Mouse (Mus musculus) megakaryocyte-erythroid progenitor cell, adult 5-6 weeks (primary cell): ENCODE measurements around the gene Camta1. TPM values are rescaled to one million over a fixed set of nuclear protein-coding genes. Genes with fewer than 3 reads are reported as not detected.

Experiments
- ATAC-seq: replicated peaks from 2 replicates; pipeline ENCODE4 v1.8.0; 2016; ENCODE audit warnings: mild to moderate bottlenecking, inconsistent platforms; ENCODE audit not compliant: severe bottlenecking, poor library complexity, low FRiP score, low TSS enrichment
- total RNA-seq, 2 experiments: library from RNA; stranded (forward) in 1 of 2; stranded (reverse) in 1 of 2; fragments of 200-1000, 215-1000 nt in 1 of 2; fragments of >200 nt in 1 of 2; fragmentation: Nextera tagmentation in 1 of 2; gene quantifications; 2 replicates each; pipeline ENCODE4 v1.2.3; 2014 to 2017

The Camta1 gene
- total RNA-seq, 2 experiments from 2014 or later: 52.1 to 68.4 TPM

DNA sequence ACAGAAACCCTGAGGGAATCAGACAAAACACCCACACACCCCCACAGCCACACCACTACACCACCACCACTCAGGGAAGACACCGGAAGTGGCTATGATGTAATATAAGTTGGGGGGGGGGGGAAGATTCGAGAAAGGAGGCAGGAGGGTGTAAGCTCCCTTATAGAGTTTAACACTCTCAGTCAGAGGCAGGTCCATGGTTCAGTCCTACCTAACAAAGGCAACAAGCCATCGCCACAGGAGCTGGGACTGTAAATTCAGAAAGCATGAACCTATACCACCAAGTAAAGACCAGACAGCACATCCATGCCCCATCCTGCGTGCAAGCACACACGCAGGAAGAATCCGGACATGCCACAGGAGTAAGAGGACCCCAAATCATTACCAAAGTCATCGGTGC lies 772.4 kb downstream of the Camta1 start, which contains the start of gene Gm13090:
TSS of gene Gm13090 (plus strand) at position 301 of the 400 bp plus-strand sequence.
- ATAC-seq: no peak

DNA sequence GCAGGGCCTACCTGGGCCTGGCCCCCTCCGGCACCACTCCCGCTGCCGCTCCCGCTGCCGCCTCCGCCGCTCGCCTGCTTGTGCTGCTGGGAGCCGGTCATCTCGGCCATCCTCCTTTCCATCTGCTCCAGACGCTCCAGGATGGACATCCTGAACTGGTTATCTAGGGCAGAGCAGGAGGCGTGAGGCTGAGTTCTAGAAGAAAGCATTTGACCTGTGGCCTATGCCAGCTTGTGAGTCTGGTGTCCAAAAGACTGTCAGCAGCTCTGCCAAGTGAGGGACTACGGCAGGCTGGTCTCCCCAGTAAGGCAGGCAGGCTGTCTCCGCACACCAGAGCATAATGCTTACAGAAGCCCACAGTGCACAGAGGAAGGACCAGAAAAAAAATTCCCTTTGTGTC lies 772.9 kb downstream of the Camta1 start:
- ATAC-seq: no peak

GRCm38 (mm10) chr4:151087358-151087757 lies 774.3 kb downstream of the Camta1 start:
- ATAC-seq: no peak

DNA sequence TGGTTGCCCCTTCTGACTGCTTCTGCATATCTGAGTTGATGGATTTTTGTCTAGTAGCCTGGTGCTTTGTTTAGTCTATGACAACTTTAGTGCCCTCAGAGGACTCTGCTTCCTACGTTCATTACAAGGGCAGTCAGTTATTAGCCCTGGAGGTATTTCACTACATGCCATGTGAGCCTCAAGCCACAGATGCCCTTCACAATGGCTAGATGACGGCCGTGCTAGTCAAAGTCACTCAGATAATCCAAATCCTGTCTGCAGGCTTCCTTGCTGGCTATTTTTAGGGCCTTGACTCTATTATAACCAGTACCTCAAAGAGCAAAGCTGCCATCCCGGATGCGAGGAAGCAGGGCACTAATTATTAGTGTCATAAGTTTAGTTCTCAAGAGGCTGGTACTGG lies 778.6 kb downstream of the Camta1 start:
- ATAC-seq: no peak

- no peak for ATAC-seq
Observed at GRCm38 (mm10) chr4:151081977-151082376, 779.7 kb downstream of the Camta1 start.

DNA sequence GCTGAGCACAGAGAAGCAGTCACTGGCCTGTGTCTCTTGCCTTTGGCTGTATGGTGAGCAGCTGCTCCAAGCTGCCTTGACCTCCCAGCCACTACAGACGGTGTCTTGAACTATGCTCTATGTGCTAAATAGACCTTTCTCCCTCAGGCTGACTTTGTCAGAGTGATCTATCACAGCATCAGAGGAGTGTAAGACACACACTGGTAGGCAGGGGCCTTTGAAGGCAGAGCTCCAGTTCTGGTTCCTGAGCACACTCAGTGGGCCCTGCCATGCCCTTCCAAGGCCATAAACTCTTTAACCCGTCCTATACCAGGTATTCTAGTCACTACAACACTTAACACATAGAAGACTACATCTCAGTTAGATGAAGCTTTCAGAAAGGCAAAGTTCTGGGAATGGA lies 780.3 kb downstream of the Camta1 start:
- ATAC-seq: no peak

DNA sequence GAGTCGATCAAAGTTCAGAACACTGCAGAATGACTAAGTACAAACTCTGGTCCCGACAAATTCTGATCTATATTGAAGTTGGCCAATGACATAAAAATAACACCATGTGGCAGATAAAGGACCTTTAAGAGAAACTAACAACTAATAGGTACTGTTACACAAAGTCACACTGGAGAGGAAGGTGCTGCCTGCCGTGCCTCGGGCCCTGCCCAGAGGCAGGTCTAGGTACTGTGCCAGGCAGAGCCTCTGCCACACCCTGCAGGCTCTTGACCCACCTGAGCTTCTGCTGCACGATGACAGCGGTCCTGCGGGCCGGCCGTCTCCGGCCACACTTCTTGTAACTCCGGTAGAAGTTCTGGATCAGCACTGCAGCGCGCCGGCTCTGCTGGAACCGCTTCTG lies 786.9 kb downstream of the Camta1 start:
- no peak for ATAC-seq

GRCm38 (mm10) chr4:151073108-151073744 lies 788.5 kb downstream of the Camta1 start:
- peak; percentile 71 for ATAC-seq

DNA sequence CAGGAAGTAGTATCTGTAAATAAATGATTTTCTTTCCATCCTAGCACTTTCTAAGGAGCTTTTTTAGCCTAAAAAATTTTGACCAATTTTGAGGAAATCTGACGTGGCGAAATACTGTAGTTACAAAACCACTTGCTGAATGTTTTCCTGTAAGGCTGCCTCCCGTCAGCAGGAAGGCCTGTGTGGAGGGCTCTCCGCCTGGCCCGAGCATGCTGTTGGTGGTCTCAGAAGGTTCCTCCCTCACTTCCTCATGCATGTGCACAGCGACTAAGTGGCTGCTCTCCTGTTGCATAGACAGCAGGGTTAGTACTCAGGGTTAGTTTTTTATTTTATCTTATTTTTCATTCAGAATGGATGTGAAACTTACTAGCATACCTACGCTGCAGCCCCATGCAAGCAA lies 790.7 kb downstream of the Camta1 start:
- no peak for ATAC-seq

DNA sequence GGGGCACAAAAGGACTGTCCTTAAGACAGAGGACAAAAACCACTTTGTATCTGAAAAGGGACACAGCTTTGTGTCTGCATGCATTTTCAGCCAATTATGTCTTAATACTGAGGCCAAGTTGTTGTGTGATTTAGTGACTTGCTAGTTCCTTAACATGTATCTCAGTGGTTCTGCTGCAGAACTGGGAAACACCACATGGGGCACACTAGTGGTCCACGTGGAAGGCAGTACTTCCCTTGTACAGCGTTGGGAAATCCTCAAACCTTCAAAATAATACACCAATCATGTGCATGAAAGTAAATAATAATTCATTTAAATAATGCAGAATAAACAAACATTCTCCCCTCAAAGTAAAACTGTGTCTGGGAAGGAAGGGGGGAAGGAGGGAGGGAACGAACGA lies 792.9 kb downstream of the Camta1 start:
- peak; percentile 66; the same call in 1 of the 2 replicates for ATAC-seq

DNA sequence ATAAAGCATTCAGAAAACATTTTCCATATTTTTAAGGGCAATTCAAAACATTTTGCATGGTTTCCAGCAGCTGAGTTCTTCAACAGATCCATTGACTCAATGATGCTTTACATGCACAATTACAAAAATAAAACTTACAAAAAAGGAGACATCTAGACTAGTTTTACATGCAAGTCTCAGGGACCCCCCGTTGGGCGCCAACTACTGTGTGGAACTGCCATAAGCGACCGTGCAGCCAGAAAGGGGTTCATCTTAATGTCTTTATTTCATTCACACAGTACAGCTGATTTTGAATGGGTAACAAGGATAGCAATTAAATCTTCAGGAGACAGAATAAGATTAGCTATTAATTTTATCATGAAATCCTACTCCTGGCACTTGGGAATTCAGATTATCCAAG lies 802.1 kb downstream of the Camta1 start:
- ATAC-seq: no peak

DNA sequence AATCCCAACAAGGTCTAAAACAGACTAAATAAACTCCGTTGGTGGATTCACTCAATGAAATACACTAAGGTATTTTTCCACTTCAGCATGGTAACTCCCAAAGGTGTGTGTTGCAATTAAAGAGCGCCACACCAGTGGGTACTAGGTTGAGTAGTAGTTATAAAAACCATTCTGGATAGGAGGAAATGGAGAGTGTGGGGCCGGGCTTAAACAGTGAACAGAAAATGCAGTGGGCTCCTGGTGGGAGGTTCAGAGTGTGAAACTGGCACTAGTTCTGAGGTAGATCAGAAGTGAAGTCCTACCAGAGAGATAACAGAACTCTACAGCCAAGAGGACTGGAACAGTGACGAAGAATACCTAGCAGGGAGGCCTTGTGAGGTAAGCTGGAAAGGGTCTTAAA lies 803.0 kb downstream of the Camta1 start:
- no peak for ATAC-seq

GRCm38 (mm10) chr4:151057347-151058321 lies 804.0 kb downstream of the Camta1 start, which contains the start of gene Vamp3:
Gene Vamp3, minus strand, starts transcription at chr4:151057963.
- ATAC-seq: peak; percentile 97

DNA sequence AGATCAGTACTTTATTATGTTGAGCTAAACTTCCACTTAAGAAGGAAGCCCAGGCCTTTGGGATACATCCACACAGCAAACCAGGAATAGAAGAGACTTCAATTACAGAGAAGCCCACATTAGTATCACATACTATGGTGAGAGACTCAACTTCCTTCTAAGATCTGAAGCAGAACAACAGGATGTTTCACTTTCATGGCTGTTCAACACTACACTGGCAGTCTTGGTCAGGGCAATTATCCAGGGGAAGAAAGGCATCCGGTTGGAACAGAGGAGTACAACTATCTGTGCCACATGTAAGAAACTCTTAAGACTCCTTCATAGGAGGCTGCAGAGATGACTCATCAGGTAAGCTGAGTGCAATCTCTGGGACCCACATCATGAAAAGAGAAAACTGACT lies 810.5 kb downstream of the Camta1 start:
- ATAC-seq: no peak

GRCm38 (mm10) chr4:151046524-151046923 lies 815.2 kb downstream of the Camta1 start:
- no peak for ATAC-seq

DNA sequence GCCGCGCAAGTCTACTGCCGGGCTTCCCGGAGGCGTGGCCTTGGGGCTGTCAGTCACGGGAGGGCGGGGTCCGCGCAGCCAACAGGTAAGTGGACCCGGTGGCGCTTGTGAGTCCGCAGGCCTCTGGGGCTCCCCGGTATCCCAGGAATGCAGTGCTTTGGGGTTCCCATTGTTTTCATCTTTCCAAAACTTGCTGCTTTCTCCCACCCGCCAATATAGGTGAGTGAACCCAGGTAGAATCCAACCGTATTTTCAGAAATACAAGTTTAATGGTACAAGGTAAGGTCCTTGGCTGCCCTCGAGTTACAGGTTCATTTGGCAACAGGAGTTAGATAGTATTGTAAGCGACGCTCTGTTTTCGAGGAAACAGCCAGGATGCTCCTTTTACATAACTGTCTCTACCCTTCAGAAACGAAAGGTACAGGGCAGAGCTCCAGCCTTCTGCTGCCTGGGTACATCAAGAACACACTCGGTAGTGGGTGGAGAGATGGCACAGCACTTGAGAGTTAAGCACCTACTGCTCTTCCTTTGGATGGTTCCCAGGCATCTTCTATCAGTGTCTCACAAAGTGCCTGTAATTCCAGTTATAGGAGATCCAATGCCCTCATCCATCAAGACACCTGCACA lies 816.6 kb downstream of the Camta1 start:
- ATAC-seq: no peak

DNA sequence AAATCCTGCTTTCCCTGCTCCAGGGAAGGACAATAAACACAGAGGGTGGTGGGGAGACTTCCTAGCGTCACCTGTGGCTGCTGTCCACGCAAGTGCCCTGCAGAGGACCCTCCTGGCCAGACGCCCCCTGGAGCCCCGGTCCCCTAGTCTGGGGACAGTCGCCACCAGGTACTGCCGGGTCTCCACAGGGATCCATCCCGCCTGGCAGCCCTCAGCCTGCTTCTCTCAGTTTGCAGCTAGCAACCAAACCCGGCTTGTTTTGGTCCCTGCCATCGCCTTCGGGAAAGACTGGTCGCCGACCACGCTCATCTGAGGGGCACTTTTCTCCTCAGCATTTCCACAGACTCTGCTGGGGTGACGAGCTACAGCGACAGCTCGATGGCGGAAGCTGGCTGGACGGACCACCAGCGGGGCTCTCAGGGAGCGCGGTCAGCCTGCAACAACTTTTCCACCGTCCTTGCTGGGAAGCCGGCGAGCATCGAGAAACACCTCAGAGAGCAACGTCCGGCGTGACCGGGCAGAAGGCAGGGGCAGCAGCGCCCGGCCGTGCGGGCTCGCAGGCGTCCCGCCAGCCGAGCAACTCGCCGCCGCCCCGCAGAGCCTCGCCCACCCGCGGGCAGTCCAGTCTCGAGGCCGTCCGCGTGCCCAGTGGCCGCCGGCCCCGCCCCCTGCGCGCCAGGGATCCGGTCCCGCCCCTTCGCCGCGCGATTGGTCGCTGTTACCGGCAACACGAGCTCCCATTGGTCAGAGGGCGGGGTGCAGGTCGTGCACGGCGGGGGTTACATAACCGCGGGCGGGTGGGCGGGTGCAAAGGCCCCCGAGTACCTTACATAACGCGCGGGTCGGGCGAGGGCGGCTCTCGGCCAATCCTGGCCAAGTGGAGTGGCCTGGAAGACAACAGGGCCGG lies 817.4 kb downstream of the Camta1 start, which contains the start of gene Per3:
TSS of gene Per3 (minus strand) at position 629 of the 907 bp plus-strand sequence.
- peak; percentile 94 for ATAC-seq

- no peak for ATAC-seq
Observed at GRCm38 (mm10) chr4:151043281-151043680, 818.4 kb downstream of the Camta1 start.

GRCm38 (mm10) chr4:151041506-151041905 lies 820.2 kb downstream of the Camta1 start:
- ATAC-seq: no peak
